Mouse (Mus musculus): ENCODE data around the gene Kif3a.

The Kif3a gene

DNA sequence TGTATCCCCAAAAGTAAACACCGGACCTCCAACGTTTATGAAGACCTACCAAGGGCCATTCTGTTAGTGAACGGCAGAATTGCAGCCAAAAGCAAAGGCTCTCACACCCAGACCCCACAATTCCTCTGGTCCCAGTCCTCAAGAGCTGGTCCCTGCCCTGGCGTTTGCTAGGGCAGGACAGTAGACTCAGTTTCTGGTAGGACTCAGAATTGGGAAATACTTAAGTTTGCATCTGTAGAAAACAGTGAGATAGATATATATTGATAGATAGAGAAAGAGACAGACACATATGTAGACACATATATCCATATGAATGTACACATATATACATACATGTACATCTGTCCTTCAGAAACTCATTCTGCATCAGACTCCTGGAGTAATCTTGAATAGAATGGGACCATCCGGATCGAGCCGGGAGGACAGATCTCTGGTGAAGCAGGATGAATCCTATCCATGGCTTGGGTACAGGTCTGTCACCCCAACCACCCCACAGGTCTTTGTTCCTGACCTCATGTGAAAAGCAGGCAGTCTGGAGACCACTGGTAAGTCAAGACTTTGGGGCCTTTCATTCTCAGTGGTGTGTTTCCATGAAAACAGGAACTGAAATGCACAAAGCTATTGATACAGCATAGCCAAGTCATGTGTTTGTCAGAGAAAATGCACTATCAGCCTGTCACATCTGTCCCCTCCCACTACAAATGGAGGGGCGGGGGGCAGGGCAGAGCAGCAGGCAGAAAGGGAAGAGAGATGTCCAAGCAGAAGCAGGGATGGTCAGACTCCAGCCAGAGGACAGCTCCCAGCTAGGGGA lies 49.8 kb downstream of the Kif3a start:
- no peak for DNase-seq (ENCODE audit: low spot score in 2 of 2)

DNA sequence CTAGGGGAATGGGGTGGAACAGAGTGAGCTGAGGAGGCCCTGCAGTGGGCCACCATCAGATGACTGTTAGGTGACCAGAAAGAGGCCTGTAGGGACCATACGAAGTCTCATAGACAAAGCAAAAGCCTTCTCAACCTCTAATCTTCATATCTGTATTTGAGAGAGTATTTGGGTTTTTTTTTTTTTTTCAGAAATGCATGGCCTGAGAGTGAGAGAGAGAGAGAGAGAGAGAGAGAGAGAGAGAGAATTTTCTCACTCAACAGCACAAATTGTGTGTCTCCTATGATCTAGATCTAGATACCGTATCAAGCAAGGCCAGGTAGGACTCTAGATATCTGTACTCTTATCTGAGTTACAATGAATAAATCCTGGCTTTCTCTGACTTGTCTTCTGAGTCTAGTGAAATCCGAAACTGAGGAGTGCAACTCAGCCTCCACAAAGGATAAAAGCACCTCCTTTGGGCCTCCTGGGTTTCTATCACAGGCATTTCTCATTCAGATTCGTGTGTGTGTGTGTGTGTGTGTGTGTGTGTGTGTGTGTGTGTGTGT lies 50.5 kb downstream of the Kif3a start:
- no peak for DNase-seq (ENCODE audit: low spot score in 2 of 2)

GRCm38 (mm10) chr11:53618619-53619198 lies 51.5 kb downstream of the Kif3a start, which contains the start of gene Il4:
Gene Il4 (minus strand): TSS chr11:53618669.
- DNase-seq (ENCODE audit: low spot score in 2 of 2), result no peak

DNA sequence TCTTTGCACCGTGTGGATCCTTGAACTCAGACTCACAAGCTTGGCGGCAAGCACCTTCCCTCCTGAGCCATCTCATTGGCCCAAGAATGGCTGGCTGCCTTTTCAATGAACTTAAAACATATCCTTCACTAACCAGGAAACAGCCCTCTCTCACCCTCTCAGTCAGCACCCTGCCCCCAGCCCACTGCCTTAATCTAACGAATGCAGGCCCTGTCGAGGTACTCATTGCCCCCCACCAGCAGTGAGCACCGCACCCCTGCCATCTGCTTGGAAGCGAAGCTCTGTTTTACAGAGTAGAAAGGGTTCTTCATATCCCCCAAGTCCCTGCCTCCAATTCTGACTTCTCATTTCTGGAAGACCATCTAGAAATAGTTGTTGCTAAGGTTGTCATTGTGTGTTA lies 52.2 kb downstream of the Kif3a start:
- DNase-seq (ENCODE audit: low spot score in 2 of 2), result no peak

- DNase-seq (ENCODE audit: low spot score in 2 of 2), result no peak
These were observed 52.9 kb downstream of the Kif3a start for GRCm38 (mm10) chr11:53620094-53620493.

DNA sequence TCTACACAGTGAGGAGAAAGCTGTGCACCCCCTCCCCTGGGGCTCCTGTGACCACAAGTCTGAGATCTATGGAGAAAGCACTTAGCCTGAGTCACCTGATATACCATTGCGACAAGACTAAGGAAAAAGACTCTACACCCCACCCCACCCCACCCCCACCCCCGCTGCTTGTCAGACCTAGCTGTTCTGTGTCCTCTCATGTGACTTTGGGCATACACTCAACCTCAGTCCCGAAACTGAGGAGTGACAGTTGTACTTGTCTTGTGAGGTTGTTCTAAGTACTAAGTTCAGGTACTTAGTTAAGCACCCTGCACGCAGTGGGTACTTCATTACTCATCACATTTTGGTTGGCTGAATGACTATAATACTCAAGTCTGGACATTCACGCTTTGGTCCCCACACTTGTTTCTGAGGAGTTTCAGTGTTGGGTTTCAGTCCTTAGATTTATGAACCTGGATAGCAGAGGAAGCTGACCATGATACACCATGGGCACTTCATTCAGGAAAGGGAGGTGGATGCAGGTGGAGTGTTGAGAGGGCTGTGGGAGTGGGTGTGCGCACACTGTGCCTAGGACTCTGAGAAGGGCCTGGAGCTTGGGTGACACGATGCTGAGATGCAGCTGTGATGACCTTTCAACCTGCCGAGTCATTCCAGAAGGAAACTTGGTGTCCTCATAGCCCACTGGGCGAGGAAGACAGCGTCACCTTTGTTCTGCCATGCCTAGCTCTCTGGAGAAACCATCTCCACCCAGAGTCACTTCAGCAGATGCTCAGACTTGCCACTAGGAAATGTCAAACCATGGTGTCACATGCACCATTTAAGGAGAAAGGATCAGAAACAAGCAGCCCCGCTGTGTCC lies 54.6 kb downstream of the Kif3a start:
- DNase-seq (ENCODE audit: low spot score in 2 of 2), result no peak

DNA sequence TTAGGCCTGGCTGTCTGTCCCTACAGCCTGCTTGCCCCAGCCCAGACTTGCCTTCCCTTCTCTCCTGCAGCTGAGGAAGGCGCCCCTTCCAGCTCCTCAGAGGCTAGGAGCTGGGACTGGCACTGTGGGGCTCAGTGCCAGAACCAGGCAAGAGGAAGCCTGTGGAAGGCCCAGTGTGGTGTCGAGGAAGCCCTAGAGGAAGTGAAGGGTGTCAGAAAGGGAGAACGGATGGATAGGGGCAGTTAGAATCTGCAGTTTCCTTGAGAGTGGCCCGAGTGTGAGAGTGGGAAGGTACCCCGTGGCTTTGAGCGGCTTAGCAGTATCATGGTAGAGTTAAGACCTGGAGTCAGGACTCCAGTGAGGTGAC lies 55.2 kb downstream of the Kif3a start:
- no peak for DNase-seq (ENCODE audit: low spot score in 2 of 2)

- no peak for DNase-seq (ENCODE audit: low spot score in 2 of 2)
These were observed 56.4 kb downstream of the Kif3a start for GRCm38 (mm10) chr11:53623573-53623972.

GRCm38 (mm10) chr11:53624124-53624523 lies 56.9 kb downstream of the Kif3a start:
- no peak for DNase-seq (ENCODE audit: low spot score in 2 of 2)

DNA sequence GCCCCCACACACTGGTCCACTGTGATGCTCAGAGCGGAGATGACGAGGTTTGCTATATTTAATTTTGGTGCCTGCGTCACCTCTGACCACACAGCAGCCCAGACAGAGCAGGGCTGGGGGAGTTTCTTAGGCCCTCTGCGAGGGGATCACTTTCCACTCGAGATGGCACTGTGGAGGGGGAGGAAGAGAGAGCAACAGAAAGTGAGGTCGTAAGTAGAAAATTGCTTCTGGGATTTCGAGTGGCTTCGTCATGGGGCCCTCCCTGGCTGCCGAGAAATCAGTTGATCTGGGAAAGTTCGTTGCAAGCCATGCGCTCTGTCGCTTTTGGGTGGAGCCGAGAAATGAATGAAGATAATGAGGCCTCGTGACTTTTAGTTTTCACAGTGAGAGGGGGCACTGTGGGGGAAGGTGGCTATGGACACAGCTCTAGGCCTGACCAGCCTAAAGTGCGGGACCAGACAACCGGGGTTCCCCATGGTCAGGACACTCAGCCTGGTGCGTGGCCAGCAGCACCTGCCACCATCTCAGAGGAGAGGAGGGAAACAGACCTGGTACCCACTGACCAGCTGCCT lies 59.7 kb downstream of the Kif3a start:
- no peak for DNase-seq (ENCODE audit: low spot score in 2 of 2)

GRCm38 (mm10) chr11:53627859-53628258 lies 60.7 kb downstream of the Kif3a start:
- peak in 1 of 2 experiments; percentile 75 for DNase-seq (ENCODE audit: low spot score in 2 of 2)

GRCm38 (mm10) chr11:53632122-53632733 lies 65.0 kb downstream of the Kif3a start:
- no peak for DNase-seq (ENCODE audit: low spot score in 2 of 2)

DNA sequence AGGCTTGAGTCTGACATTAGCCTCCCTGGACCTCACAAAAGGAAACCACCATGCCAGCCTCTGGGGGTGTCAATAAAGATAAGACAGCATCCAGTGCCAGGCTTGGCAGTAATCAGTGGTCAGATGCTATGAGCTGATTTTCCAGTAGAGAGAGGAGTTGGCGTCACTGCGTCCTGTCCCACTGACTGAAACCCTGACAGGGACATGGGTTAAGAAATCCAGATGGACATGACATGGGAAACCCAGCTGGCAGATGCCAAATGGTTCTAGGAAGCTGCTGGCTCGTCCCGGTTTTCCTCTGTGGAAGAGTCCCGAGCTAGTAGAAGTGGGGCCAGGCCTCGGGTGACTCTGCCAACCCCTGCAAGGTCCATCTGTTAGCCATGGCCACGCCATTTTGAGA lies 66.5 kb downstream of the Kif3a start:
- no peak for DNase-seq (ENCODE audit: low spot score in 2 of 2)

DNA sequence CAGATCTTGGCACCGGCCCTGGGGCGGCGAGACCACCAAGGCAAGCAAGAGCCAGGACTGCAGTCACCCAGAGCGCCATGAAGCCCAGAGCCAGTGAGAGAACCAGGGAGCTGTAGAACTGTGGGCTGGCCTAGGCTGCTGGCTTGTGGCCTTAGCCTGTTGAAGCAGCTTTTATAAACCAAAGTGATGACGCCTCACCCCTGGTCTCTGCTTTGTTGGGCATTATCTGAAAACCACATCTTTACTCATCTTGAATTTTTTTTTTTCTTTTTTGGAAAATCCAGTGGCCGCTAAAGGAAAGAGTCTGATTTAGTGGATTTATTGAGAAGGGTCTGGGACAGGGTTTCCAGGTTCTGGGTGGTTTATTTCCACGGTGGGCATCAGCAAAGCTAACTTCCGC lies 67.4 kb downstream of the Kif3a start, which contains the start of gene Il13:
TSS of gene Il13 (minus strand) at position 147 of the 400 bp plus-strand sequence.
- no peak for DNase-seq (ENCODE audit: low spot score in 2 of 2)

DNA sequence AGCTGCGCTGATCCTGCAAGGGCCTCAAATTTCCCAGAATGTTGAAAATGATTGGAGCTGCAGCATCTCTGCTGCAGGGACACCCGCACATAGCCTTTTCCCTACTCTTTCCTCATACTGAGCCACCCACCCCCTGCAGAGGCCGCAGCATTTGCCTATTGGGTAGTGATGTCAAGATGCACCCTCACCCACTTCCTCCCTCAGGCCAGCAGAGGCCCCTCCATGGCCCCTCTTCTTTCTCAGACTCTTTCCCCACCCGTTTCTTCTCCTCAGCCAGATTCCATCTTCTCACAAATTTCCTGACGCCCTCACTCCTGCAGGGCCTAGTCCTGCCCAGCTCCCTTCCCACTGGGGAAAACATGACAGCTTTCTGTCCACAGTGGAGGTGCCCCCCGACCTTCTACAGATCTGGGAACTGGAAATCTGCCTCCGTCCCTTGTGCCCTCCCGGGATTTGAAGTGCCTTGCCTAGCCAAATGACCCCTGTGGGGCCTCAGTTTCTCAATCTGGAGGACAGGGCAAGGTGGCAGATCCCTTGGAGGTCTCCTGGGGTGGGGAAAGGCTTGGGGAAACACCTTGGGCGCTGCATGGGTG lies 68.5 kb downstream of the Kif3a start:
- DNase-seq (ENCODE audit: low spot score in 2 of 2), result no peak

DNA sequence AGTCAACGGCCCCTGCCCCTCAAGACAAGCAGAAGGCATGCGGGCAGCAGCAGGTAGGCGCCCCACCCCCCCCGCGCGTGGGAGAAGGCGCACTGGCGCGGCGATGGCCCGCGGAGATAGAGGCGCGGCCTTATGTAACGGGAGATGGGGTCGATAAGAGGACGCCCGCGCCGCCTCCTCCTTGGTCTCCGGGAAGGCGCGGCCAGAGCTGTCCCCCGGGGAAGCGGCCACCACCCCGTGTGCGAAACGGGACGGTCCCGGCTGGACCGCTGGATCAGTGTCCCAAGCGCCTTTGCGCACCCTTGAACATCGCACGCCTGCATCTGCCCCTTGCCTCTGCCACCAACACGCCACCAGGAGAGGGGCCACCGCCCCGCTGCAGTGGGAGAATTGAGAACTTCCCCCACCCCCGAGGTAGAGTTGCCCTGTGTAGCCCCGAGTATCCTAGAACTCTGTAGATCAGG lies 69.0 kb downstream of the Kif3a start:
- DNase-seq (ENCODE audit: low spot score in 2 of 2), result no peak

- DNase-seq (ENCODE audit: low spot score in 2 of 2), result no peak
These were observed 70.0 kb downstream of the Kif3a start for GRCm38 (mm10) chr11:53637046-53637802.

DNA sequence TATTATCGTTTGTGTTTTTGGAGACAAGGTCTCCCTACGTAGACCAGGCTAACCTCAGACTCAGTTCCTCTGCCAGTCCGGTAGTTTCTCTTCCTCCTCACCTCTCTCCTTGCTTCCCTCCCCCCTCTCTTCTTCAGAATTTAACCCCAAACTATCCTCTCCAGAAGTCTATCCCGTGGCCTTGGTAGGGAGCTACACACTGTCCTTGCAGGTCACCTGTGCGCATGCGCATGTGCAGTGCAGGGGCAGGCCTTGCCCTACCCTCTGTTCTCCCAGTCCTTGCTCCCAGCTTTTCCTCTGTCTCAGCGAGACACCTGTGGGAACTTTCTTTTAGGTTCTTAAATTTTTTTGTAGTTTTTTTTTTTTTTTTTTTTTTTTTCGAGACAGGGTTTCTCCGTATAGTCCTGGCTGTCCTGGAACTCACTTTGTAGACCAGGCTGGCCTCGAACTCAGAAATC lies 70.7 kb downstream of the Kif3a start:
- DNase-seq (ENCODE audit: low spot score in 2 of 2), result no peak

- DNase-seq (ENCODE audit: low spot score in 2 of 2), result no peak
These were observed 75.6 kb downstream of the Kif3a start for GRCm38 (mm10) chr11:53642744-53643279.

- DNase-seq (ENCODE audit: low spot score in 2 of 2), result no peak
These were observed 76.8 kb downstream of the Kif3a start for GRCm38 (mm10) chr11:53644017-53644416.

Measured in frontal cortex, postnatal 14 days (tissue).